Mouse (Mus musculus): ENCODE measurements around the gene Dvl1.
A peak's percentile ranks its signal among the peaks of the same experiment; 100 is the strongest.

The Dvl1 gene

GRCm38 (mm10) chr4:155846871-155847578 lies at the start of gene Dvl1:
Dvl1 (plus strand) TSS chr4:155847402.
- peak; percentile 96 for DNase-seq (ENCODE audit: extremely low spot score)

DNA sequence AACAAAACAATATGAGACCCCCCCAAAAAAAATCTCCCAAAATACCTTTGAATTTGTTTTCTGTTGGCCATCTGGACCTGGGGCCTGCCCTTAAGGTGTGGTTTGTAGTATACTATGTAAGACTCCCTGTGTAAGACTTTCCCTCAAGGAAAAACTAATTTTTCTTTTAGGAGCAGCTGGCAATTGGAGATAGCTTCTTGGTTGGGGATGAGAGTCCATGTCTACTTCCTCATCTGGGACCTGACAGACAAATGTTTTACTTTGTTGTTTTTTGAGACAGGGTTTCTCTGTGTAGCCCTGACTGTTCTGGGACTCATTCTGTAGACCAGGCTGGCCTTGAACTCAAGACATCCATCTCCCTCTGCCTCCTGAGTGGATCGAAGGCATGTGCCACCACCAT lies 45.1 kb upstream of the Dvl1 start:
- no peak for DNase-seq (ENCODE audit: extremely low spot score)

- peak; percentile 48 for DNase-seq (ENCODE audit: extremely low spot score)
Observed at GRCm38 (mm10) chr4:155802741-155803339, 44.4 kb upstream of the Dvl1 start, which contains the start of gene Mrpl20. Mrpl20 (plus strand) TSS chr4:155802878.

DNA sequence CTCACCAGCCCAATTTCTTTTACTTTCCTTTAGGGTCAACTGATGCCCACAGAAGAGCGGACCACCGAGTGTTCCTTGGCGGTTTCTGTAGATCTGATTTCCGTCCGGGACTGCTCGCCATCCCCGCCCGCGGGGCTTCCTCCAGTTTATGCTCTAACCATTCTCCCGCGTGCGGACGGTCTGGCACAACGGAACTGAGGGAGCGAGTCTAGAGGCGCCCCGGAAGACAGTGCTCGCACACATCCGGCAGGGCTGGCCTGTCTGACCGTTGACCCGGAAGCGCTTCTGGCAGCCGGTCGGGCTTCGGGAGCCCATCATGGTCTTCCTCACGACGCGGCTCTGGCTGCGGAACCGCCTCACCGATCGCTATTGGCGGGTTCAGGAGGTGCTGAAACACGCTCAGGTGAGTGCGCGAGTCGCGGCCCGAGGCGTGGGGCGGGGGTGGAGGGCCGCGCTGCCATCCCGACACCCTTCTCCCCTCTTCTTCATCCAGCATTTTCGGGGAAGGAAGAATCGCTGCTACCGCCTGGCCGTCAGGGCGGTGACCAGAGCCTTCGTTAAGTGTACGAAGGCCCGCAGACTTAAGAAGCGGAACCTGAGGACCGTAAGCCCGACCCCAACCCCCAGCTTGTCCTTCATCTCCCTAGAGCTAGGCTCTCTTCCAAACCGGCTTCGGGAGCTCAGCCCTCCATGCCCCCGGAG lies 43.7 kb upstream of the Dvl1 start:
- DNase-seq (ENCODE audit: extremely low spot score): peak; percentile 96

DNA sequence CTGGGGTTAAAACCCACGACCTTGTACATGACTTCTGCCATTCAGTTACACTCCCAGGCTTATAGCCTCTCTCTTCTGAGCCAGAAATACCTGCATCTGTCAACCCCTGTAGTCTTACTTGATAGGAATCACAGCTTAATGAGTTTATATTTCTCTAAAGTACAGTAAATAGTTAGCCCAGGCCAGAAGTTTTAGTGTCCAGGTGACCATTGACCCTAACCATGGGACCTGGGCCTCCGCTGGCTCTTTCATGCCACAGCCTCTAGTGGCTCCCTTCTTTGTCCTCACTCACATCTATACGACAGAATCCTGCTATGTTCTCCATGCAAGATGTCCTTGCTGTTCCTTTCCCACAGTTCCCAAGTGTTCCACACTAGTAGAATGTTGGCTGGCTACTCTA lies 39.4 kb upstream of the Dvl1 start:
- no peak for DNase-seq (ENCODE audit: extremely low spot score)

- peak; percentile 96 for DNase-seq (ENCODE audit: extremely low spot score)
Observed at GRCm38 (mm10) chr4:155811929-155812664, 35.1 kb upstream of the Dvl1 start, which contains the start of gene Ccnl2. Ccnl2 (plus strand) TSS chr4:155812489.

GRCm38 (mm10) chr4:155812665-155813181 lies 34.5 kb upstream of the Dvl1 start:
- peak; percentile 41 for DNase-seq (ENCODE audit: extremely low spot score)

- DNase-seq (ENCODE audit: extremely low spot score): no peak
Observed at GRCm38 (mm10) chr4:155817533-155817932, 29.7 kb upstream of the Dvl1 start.

DNA sequence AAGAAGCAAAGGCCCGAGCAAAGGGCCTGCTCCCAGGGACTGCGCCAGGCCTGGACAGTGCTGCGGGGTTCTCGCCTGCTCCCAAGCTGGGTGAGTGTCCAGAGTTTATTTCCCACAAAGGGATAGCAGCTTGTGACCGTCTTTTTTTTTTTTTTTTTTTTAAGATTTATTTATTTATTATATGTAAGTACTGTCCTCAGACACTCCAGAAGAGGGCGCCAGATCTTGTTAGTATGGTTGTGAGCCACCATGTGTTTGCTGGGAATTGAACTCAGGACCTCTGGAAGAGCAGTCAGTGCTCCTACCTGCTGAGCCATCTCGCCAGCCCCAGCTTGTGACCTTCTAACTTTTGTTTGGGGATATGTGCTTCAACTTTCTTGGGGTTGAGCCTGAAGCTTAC lies 26.2 kb upstream of the Dvl1 start:
- no peak for DNase-seq (ENCODE audit: extremely low spot score)

DNA sequence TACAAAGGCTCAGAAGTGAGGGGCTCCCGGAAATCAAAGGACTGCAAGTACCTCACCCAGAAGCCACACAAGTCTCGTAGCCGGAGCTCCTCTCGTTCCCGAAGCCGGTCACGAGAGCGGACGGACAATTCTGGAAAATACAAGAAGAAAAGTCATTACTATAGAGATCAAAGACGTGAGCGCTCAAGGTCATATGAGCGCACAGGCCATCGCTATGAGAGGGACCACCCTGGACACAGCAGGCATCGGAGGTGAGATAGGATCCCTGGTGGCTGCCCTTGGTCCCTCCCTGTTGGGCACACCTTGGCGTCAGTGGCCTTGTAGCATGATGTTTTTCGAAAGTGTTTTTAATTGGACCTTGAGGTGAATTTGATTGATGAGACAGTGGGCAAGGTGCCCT lies 23.8 kb upstream of the Dvl1 start:
- DNase-seq (ENCODE audit: extremely low spot score): no peak

DNA sequence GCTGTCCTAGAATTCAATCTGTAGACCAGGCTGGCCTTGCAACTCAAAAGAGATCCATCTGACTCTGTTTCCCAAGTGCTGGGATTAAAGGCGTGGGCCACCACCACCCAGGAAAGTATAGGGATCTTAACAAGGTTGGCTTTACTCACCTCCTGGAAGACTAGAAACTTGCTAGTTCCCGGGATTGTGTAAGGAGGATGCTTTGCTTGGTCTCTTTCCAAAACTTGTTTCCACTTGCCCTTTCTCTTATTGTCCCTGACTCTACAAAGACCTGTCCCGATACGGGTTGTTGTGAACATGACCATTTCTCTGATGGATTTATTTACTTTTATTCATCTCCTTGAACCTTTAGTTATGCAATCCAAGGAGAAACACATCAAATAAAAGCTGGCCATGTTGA lies 17.3 kb upstream of the Dvl1 start:
- no peak for DNase-seq (ENCODE audit: extremely low spot score)

DNA sequence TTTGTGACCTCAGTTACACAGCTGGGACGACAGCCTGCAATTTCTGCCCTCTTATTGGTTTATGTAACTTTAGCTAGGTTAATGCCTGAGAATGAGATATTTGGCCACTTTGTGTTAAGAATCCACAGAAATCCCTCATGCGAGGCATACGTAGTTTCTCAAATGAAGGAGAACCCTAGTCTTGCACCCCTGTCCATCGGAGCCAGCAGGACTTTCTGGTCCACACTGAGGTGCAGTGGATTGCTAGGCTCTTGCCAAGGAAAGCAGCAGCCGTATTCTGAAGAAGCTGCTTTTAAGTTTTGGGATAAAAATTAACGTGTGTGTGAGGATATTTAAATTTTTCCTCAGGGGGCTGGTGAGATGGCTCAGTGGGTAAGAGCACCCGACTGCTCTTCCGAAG lies 16.6 kb upstream of the Dvl1 start:
- DNase-seq (ENCODE audit: extremely low spot score): no peak

DNA sequence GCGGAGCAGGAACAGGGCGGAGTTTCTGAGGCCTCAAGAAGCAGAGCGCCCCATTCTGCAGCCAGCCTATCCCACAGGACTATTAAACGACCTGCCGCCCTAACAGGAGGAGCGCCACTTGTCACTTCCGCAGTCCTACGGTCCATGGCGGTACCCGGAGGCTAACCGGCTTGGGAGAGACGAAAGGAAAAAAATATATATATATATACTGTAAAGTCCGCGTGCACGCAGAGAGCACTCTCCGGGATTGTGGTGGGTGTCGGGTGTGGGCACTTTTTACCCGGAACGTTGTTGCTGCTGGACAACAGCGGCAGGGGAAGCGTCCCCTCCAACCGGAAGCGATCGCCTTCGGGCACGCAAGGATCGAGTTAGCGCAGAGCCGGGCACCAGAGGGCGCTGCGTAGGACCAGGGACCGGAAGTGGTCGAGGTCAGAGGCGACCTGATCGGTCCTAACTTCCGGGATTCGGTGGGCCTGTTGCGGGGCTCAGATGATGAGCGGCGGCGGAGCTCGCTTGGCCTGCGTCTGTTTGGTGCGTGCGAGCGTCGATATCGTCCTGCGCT lies 15.9 kb upstream of the Dvl1 start, which contains the start of gene Aurkaip1:
TSS of gene Aurkaip1 (plus strand) at position 68 of the 562 bp plus-strand sequence.
- peak; percentile 97 for DNase-seq (ENCODE audit: extremely low spot score)

DNA sequence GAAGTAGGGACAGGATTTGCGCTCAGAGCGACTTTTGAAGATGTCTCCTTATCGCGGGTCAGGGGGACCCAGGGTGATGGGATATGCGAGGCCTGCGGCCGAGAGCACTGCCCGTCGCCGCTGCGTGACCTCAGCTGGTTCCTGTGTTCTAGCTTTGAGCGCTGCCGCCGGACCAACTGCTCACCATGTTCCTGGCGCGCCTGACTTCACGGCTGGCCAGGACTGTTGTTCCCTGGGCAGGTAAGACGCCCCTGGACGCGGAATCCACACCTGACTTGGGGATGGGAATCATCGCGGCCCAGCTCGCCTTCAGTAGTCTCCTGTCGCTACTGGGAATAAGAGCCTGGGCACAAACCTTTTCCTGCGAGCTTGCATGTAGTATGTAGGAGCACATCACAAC lies 15.4 kb upstream of the Dvl1 start:
- DNase-seq (ENCODE audit: extremely low spot score): no peak

DNA sequence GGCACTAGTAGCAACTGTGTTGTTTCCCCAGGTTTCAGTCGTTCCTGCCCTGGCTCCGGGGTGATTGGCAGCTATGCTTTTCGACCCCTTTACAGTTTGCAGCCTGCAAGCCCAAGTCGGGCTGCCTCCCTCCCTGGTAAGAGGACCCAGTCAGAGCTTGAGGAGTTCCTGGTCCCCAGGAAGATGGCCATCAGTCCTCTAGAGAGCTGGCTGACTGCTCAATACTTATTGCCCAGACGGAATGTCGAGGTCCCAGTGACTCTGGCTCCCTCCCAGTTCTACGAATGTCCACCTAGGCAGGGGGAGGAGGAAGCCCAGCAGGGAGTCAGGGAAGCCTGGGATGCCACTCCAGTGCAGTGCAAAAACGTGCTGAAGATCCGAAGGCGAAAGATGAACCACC lies 14.9 kb upstream of the Dvl1 start:
- DNase-seq (ENCODE audit: extremely low spot score): no peak

GRCm38 (mm10) chr4:155833234-155833633 lies 14.0 kb upstream of the Dvl1 start:
- no peak for DNase-seq (ENCODE audit: extremely low spot score)

DNA sequence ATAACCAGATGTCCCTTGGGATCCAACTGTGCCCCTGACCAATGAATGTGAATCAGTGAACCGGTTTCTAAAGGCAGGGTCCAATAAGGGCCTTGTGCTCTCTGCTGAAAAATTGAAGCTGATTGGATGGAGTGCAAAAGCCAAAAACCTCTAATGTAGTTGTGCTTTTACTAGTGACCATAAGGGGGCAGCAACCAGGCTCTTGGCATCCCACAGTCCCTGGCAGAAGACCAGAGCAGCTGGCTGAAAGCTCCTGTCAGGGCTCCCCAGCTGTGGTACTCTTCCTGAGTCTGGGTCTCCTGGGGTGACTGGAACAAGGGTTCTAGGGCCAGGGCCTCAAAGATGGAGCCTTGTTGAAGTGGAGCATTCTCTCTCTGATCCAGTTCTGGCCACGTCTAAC lies 13.4 kb upstream of the Dvl1 start:
- peak; percentile 71 for DNase-seq (ENCODE audit: extremely low spot score)

GRCm38 (mm10) chr4:155837404-155838010 lies 9.7 kb upstream of the Dvl1 start:
- no peak for DNase-seq (ENCODE audit: extremely low spot score)

- DNase-seq (ENCODE audit: extremely low spot score): no peak
Observed at GRCm38 (mm10) chr4:155838187-155839153, 8.7 kb upstream of the Dvl1 start.

- peak; percentile 91 for DNase-seq (ENCODE audit: extremely low spot score)
Observed at GRCm38 (mm10) chr4:155839483-155839910, 7.7 kb upstream of the Dvl1 start, which contains the start of gene Mxra8. Mxra8 (plus strand) TSS chr4:155839680.

All from embryo, embryonic 9.5 days (tissue).